Mouse (Mus musculus): ENCODE measurements around the gene Mrpl51. TPM values are rescaled to one million over a fixed set of nuclear protein-coding genes. Genes with fewer than 3 reads are reported as not detected.
A peak's percentile ranks its signal among the peaks of the same experiment; 100 is the strongest.

The Mrpl51 gene
- polyA plus RNA-seq, 1 experiment from 2014 or later, result 210 TPM

DNA sequence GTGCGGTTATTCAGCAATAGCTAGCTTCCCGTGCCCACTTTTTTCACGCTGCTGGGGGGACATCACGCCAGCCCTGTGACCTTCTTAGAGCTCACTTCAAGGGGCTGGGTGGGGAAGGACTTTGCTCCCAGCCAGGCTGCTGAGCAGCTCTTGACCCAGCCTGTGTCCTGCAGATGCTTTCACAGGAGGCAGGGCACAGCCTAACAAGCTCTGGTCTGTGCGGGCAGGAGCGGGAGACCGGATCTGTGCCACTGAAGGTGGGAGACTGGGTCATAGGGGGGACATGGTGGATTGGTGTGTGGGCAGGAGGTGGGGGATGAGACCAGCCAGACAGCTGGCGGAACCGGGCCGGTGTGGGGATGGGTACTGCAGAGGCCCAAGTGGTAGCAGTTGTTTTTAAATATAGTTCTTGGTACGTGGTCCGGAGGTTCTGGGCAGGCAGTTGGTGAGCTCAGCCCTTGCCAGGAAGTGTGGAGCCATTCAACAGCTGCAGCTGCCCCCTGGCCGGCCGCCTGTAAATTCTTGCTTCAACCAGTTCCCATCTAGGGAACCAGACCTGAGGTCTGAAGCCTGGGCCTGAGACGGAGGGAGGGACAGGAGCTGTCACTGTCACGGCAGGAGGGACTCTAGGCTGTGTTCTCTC, 42.6 kb upstream of the Mrpl51 start:
- WGBS, result 77% methylated on average over 16 of the region's 16 CpGs
- no peak overlapping the region; the same call in 1 of the 2 replicates for H3K9ac ChIP-seq (replicated peaks)
- no peaks in the 10 kb centered on the region for H3K9me3 ChIP-seq
- no peak for ATAC-seq (ENCODE audit: insufficient number of reproducible peaks, insufficient read depth, low FRiP score, low TSS enrichment, low read depth)
- H3K36me3 ChIP-seq, result peaks cover 50% of the 10 kb centered on the region
- no peak overlapping the region; the same call in 1 of the 2 replicates for H3K4me3 ChIP-seq (replicated peaks)
- H3K27me3 ChIP-seq, result no peaks in the 10 kb centered on the region
- peak overlapping the region; percentile 53 for H3K27ac ChIP-seq
- peak overlapping the region; percentile 1; the same call in 1 of the 2 replicates for H3K4me2 ChIP-seq
- H3K4me1 ChIP-seq (replicated peaks), result peaks cover 39% of the 10 kb centered on the region

DNA sequence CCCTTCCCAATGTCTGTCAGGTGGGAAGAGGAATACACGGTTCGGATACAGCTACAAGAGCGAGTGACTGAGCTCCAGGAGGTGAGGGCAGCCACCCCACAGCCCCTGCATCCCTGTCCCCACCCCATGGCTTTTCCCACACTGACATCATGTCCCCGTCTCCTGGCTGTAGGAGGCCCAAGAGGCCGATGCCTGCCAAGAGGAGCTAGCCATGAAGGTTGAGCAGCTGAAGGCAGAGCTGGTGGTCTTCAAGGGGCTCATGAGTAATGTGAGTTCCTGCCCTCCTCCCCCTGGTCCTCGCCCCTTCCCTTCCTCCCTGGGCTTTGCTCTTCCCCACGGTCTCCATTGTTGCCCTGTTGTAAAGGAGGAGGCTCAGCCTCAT, 42.0 kb upstream of the Mrpl51 start:
- peaks cover 49% of the 10 kb centered on the region for H3K36me3 ChIP-seq
- H3K9me3 ChIP-seq, result no peaks in the 10 kb centered on the region
- H3K27ac ChIP-seq, result peak overlapping the region; percentile 53; the same call in 1 of the 2 replicates
- 74% methylated on average over 7 of the region's 7 CpGs for WGBS
- no peak for ATAC-seq (ENCODE audit: insufficient number of reproducible peaks, insufficient read depth, low FRiP score, low TSS enrichment, low read depth)
- no peak overlapping the region for H3K9ac ChIP-seq (replicated peaks)
- H3K4me3 ChIP-seq (replicated peaks), result no peak overlapping the region
- H3K4me1 ChIP-seq (replicated peaks), result peaks cover 34% of the 10 kb centered on the region
- no peaks in the 10 kb centered on the region for H3K27me3 ChIP-seq
- H3K4me2 ChIP-seq, result no peak overlapping the region

- H3K9me3 ChIP-seq, result no peaks in the 10 kb centered on the region
- H3K27me3 ChIP-seq, result no peaks in the 10 kb centered on the region
- H3K36me3 ChIP-seq, result peaks cover 75% of the 10 kb centered on the region
- H3K4me1 ChIP-seq (replicated peaks), result peaks cover 12% of the 10 kb centered on the region; the same call in 1 of the 2 replicates
- H3K4me3 ChIP-seq (replicated peaks), result no peak overlapping the region
- ATAC-seq (ENCODE audit: insufficient number of reproducible peaks, insufficient read depth, low FRiP score, low TSS enrichment, low read depth), result no peak
- H3K27ac ChIP-seq, result no peak overlapping the region
- no peak overlapping the region for H3K4me2 ChIP-seq
- H3K9ac ChIP-seq (replicated peaks), result 0 out of 2 replicates have a peak overlapping the region, but pooled peaks have one; percentile 12
- 81% methylated on average over 22 of the region's 22 CpGs for WGBS
Observed at GRCm38 (mm10) chr6:125152212-125153017, 39.2 kb upstream of the Mrpl51 start.

GRCm38 (mm10) chr6:125153018-125153389, 38.6 kb upstream of the Mrpl51 start:
- no peak overlapping the region for H3K27ac ChIP-seq
- H3K4me1 ChIP-seq (replicated peaks), result 0 out of 2 replicates have a peak, but pooled peaks cover 8% of the 10 kb centered on the region
- WGBS, result 88% methylated on average over 5 of the region's 5 CpGs
- H3K4me2 ChIP-seq, result no peak overlapping the region
- no peaks in the 10 kb centered on the region for H3K9me3 ChIP-seq
- no peak overlapping the region for H3K4me3 ChIP-seq (replicated peaks)
- no peaks in the 10 kb centered on the region for H3K27me3 ChIP-seq
- no peak overlapping the region for H3K9ac ChIP-seq (replicated peaks)
- peaks cover 81% of the 10 kb centered on the region for H3K36me3 ChIP-seq
- no peak for ATAC-seq (ENCODE audit: insufficient number of reproducible peaks, insufficient read depth, low FRiP score, low TSS enrichment, low read depth)

DNA sequence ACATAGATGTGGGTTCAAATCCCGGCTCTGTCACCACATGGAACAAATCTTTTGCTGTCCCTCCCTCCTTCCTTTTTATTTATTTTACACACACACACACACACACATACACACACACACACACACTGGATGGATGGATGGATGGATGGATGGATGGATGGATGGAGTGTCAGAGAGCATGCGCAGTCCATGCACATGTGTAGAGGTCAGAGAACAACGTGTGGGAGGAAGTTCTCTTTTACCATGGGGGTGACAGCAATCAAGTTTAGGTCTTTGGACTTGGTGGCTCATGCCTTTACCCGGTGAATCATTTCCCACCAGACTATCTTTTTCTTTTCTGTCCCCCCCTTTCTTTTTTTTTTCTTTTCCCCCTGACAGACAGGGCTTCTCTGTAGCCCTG, 37.9 kb upstream of the Mrpl51 start:
- no peak overlapping the region for H3K4me3 ChIP-seq (replicated peaks)
- H3K4me2 ChIP-seq, result no peak overlapping the region
- no peak for ATAC-seq (ENCODE audit: insufficient number of reproducible peaks, insufficient read depth, low FRiP score, low TSS enrichment, low read depth)
- H3K36me3 ChIP-seq, result peaks cover 82% of the 10 kb centered on the region
- 0 out of 2 replicates have a peak, but pooled peaks cover 5% of the 10 kb centered on the region for H3K4me1 ChIP-seq (replicated peaks)
- H3K27me3 ChIP-seq, result no peaks in the 10 kb centered on the region
- H3K9ac ChIP-seq (replicated peaks), result no peak overlapping the region
- H3K27ac ChIP-seq, result no peak overlapping the region
- 91% methylated on average over 4 of the region's 4 CpGs for WGBS
- no peaks in the 10 kb centered on the region for H3K9me3 ChIP-seq

DNA sequence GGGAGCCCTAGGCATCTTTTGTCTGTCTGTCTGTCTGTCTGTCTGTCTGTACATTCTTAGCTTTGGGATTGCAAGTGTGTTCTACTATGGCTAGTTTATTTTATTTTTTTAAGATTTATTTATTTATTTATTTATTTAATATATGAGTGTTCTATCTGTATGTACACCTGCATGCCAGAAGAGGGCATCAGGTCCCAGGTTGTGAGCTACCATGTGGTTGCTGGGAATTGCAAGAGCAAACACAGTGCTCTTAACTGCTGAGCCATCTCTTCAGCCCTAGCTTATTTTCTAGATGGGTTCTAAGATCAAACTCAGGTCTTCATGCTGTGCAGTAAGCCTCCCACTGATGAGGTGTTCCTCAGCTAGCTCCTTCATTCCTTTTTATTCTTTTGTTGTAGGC, 37.1 kb upstream of the Mrpl51 start:
- Histone ChIP-seq H3K9me3 (no peaks in the 10 kb centered on the region), H3K4me2 (no peak overlapping the region), H3K4me3 (replicated peaks) (no peak overlapping the region), H3K36me3 (peaks cover 84% of the 10 kb centered on the region), H3K9ac (replicated peaks) (no peak overlapping the region), H3K4me1 (replicated peaks) (no peaks in the 10 kb centered on the region), H3K27me3 (no peaks in the 10 kb centered on the region), H3K27ac (no peak overlapping the region)
- no peak for ATAC-seq (ENCODE audit: insufficient number of reproducible peaks, insufficient read depth, low FRiP score, low TSS enrichment, low read depth)

DNA sequence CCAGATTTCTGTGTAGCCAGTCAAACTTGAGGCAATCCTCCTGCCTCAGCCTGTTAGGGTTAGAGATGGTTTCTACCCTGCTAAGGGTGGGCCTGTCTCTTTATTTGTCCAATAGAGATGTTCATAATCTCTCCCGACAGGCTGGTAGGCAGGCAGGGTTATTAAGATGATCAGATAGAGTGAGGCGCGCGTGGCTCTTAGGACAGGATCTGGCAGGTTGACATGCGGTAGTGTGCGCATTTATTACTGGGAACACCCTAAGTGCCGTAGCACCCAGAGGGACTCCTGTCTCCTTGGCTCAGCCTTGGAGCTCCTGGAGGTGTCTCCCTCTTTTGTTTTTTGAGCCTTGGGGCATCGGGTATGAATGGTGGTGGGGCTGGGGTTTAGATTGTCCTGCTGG, 36.3 kb upstream of the Mrpl51 start:
- Histone ChIP-seq H3K36me3 (peaks cover 88% of the 10 kb centered on the region), H3K9ac (replicated peaks) (no peak overlapping the region), H3K4me2 (no peak overlapping the region), H3K27me3 (no peaks in the 10 kb centered on the region), H3K4me3 (replicated peaks) (no peak overlapping the region), H3K4me1 (replicated peaks) (no peaks in the 10 kb centered on the region), H3K9me3 (no peaks in the 10 kb centered on the region), H3K27ac (no peak overlapping the region)
- 87% methylated on average over 8 of the region's 8 CpGs for WGBS
- ATAC-seq (ENCODE audit: insufficient number of reproducible peaks, insufficient read depth, low FRiP score, low TSS enrichment, low read depth), result no peak

- no peak overlapping the region for H3K4me3 ChIP-seq (replicated peaks)
Observed at GRCm38 (mm10) chr6:125156491-125156890, 35.1 kb upstream of the Mrpl51 start.

GRCm38 (mm10) chr6:125156903-125157614, 34.5 kb upstream of the Mrpl51 start:
- 77% methylated on average over 7 of the region's 7 CpGs for WGBS
- H3K27ac ChIP-seq, result 0 out of 2 replicates have a peak overlapping the region, but pooled peaks have one; percentile 41
- H3K36me3 ChIP-seq, result peaks cover 92% of the 10 kb centered on the region
- H3K4me3 ChIP-seq (replicated peaks), result no peak overlapping the region
- no peak overlapping the region for H3K4me2 ChIP-seq
- peaks cover 14% of the 10 kb centered on the region for H3K4me1 ChIP-seq (replicated peaks)
- ATAC-seq (ENCODE audit: insufficient number of reproducible peaks, insufficient read depth, low FRiP score, low TSS enrichment, low read depth), result 0 out of 2 replicates have a peak, but pooled peaks have one; percentile 11
- H3K27me3 ChIP-seq, result no peaks in the 10 kb centered on the region
- no peaks in the 10 kb centered on the region for H3K9me3 ChIP-seq
- no peak overlapping the region for H3K9ac ChIP-seq (replicated peaks)

More at GRCm38 (mm10) chr6:125156491-125156890, 35.1 kb upstream of the Mrpl51 start:
- Histone ChIP-seq H3K27me3 (no peaks in the 10 kb centered on the region), H3K27ac (no peak overlapping the region), H3K9me3 (no peaks in the 10 kb centered on the region), H3K36me3 (peaks cover 93% of the 10 kb centered on the region), H3K9ac (replicated peaks) (no peak overlapping the region), H3K4me1 (replicated peaks) (peaks cover 10% of the 10 kb centered on the region), H3K4me2 (no peak overlapping the region)
- ATAC-seq (ENCODE audit: insufficient number of reproducible peaks, insufficient read depth, low FRiP score, low TSS enrichment, low read depth), result no peak
- WGBS, result 83% methylated on average over 3 of the region's 3 CpGs

- H3K9me3 ChIP-seq, result no peaks in the 10 kb centered on the region
- H3K4me3 ChIP-seq (replicated peaks), result no peak overlapping the region
- 83% methylated on average over 15 of the region's 15 CpGs for WGBS
- ATAC-seq (ENCODE audit: insufficient number of reproducible peaks, insufficient read depth, low FRiP score, low TSS enrichment, low read depth), result no peak
- H3K27me3 ChIP-seq, result no peaks in the 10 kb centered on the region
- peaks cover 92% of the 10 kb centered on the region for H3K36me3 ChIP-seq
- H3K27ac ChIP-seq, result peak overlapping the region; percentile 64
- peaks cover 30% of the 10 kb centered on the region for H3K4me1 ChIP-seq (replicated peaks)
- H3K9ac ChIP-seq (replicated peaks), result no peak overlapping the region
- H3K4me2 ChIP-seq, result no peak overlapping the region
Observed at GRCm38 (mm10) chr6:125158944-125159492, 32.6 kb upstream of the Mrpl51 start.
